Mouse (Mus musculus) liver, embryonic 14.5 days (tissue): ENCODE data around the gene Gabrp.

Experiments used
- CTCF ChIP-seq: IDR thresholded peaks from 2 replicates; pipeline ENCODE4 v1.5.1; 2016; ENCODE audit warnings: antibody characterized with exemption, low read depth, control low read depth
- EP300 ChIP-seq: IDR thresholded peaks from 2 replicates; pipeline ENCODE4 v1.6.1; 2016; ENCODE audit warnings: antibody characterized with exemption, low read depth

DNA sequence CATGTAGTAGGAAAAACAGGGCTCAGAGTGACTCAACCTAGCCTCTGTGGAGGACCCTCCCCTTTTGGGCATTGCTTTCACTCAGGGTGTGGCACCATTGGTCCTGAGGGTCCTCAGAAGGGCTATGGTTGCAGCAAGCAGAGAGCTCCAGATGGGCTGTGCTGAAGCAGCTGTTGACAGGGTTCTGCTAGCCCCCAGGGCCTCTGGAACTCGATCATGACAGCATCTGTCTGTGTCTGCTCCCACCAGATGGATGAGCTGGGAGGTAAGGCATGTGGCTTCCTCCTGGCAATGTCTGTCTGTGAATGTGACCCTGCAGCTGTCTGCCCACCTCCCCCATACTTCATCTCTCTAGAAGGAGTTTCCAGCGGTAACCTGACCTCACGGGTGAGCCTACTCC lies 29.0 kb upstream of the Gabrp start:
- TF ChIP-seq CTCF: no peak
- TF ChIP-seq EP300: no peak
